Mouse (Mus musculus) ES-Bruce4 (cell line): Measurements from ENCODE around the gene Mcm2.

Source experiments
- CTCF ChIP-seq: IDR thresholded peaks from one replicate; pipeline ENCODE4 v1.8.1; 2011; ENCODE audit warnings: low read depth, low read length
- POLR2A ChIP-seq: IDR thresholded peaks from one replicate; pipeline ENCODE4 v1.8.1; 2011; ENCODE audit warnings: low read length; ENCODE audit not compliant: insufficient read depth

- TF ChIP-seq CTCF: no peak
- TF ChIP-seq POLR2A: no peak
These were observed 53.5 kb downstream of the Mcm2 start for GRCm38 (mm10) chr6:88844901-88845565.
